Mouse (Mus musculus): ENCODE measurements at regions not wholly inside any gene's neighbourhood (a gene's known extent, or its start where the extent isn't known, plus 50 kb on each side); places are given as distances from the start of the nearest gene placed in this dataset.

GRCm38 (mm10) chr6:117255399-117256098, 87.2 kb downstream of the Cxcl12 start:
- CTCF ChIA-PET = no interaction called here
- no peak for ATAC-seq
- H3K27me3 ChIP-seq = no peaks in the 10 kb centered on the region
- POLR2A ChIA-PET = interaction anchor here (0.7 kb wide), 1 partner anchor 15 kb away, joined by 3 read pairs; no protein-coding TSS in a partner anchor
- DNase-seq (ENCODE audit: low read depth, low spot score) = no peak
- in situ Hi-C loops (cut with MboI; ENCODE audit: low pct_unique_long_range_greater_than_20kb) = no loop called here
- no peak for TF ChIP-seq CTCF (IDR thresholded peaks at IDR 0.05)

GRCm38 (mm10) chr6:117256099-117256471, 87.8 kb downstream of the Cxcl12 start:
- no peaks in the 10 kb centered on the region for H3K27me3 ChIP-seq
- ATAC-seq (no peak), DNase-seq (ENCODE audit: low read depth, low spot score) (no peak)
- in situ Hi-C loops (cut with MboI; ENCODE audit: low pct_unique_long_range_greater_than_20kb) = no loop called here
- ChIA-PET CTCF (no interaction called here), POLR2A (no interaction called here)
- no peak for TF ChIP-seq CTCF (IDR thresholded peaks at IDR 0.05)

GRCm38 (mm10) chr6:117257591-117257990, 89.3 kb downstream of the Cxcl12 start:
- H3K27me3 ChIP-seq = no peaks in the 10 kb centered on the region
- TF ChIP-seq CTCF (IDR thresholded peaks at IDR 0.05) = no peak
- in situ Hi-C loops (cut with MboI; ENCODE audit: low pct_unique_long_range_greater_than_20kb) = no loop called here
- DNase-seq (ENCODE audit: low read depth, low spot score) (no peak), ATAC-seq (no peak)
- ChIA-PET CTCF (no interaction called here), POLR2A (no interaction called here)

GRCm38 (mm10) chr6:117267906-117268305, 99.6 kb downstream of the Cxcl12 start:
- ATAC-seq (no peak), DNase-seq (ENCODE audit: low read depth, low spot score) (peak; percentile 22)
- TF ChIP-seq CTCF (IDR thresholded peaks at IDR 0.05) = no peak
- no peaks in the 10 kb centered on the region for H3K27me3 ChIP-seq
- ChIA-PET CTCF (no interaction called here), POLR2A (no interaction called here)
- in situ Hi-C loops (cut with MboI; ENCODE audit: low pct_unique_long_range_greater_than_20kb) = no loop called here

GRCm38 (mm10) chr6:117268376-117268775, 100.0 kb downstream of the Cxcl12 start:
- in situ Hi-C loops (cut with MboI; ENCODE audit: low pct_unique_long_range_greater_than_20kb) = no loop called here
- no peaks in the 10 kb centered on the region for H3K27me3 ChIP-seq
- TF ChIP-seq CTCF (IDR thresholded peaks at IDR 0.05) = no peak
- POLR2A ChIA-PET = no interaction called here
- no peak for DNase-seq (ENCODE audit: low read depth, low spot score)
- CTCF ChIA-PET = no interaction called here
- no peak for ATAC-seq

- ChIA-PET CTCF (no interaction called here), POLR2A (interaction anchor here (0.6 kb wide), 1 partner anchor 15 kb away, joined by 3 read pairs; no protein-coding TSS in a partner anchor)
- H3K27me3 ChIP-seq = no peaks in the 10 kb centered on the region
- in situ Hi-C loops (cut with MboI; ENCODE audit: low pct_unique_long_range_greater_than_20kb) = no loop called here
- DNase-seq (ENCODE audit: low read depth, low spot score) (no peak), ATAC-seq (no peak)
- no peak for TF ChIP-seq CTCF (IDR thresholded peaks at IDR 0.05)
Measured at GRCm38 (mm10) chr6:117270261-117270660, 101.9 kb downstream of the Cxcl12 start.

GRCm38 (mm10) chr6:117271562-117272226, 103.4 kb downstream of the Cxcl12 start:
- CTCF ChIA-PET = interaction anchor here (1.6 to 1.8 kb wide), 2 partner anchors 12 to 404 kb away, joined by 3 read pairs; no protein-coding TSS in a partner anchor
- peak; percentile 25 for DNase-seq (ENCODE audit: low read depth, low spot score)
- ATAC-seq = peak; percentile 36
- no peaks in the 10 kb centered on the region for H3K27me3 ChIP-seq
- POLR2A ChIA-PET = interaction anchor here (0.6 kb wide), 1 partner anchor 13 kb away, joined by 5 read pairs; no protein-coding TSS in a partner anchor
- TF ChIP-seq CTCF (IDR thresholded peaks at IDR 0.05) = no peak
- in situ Hi-C loops (cut with MboI; ENCODE audit: low pct_unique_long_range_greater_than_20kb) = no loop called here

- ATAC-seq = peak; percentile 81
- POLR2A ChIA-PET = interaction anchor here (0.6 kb wide), 1 partner anchor 12 kb away, joined by 5 read pairs; no protein-coding TSS in a partner anchor
- TF ChIP-seq CTCF (IDR thresholded peaks at IDR 0.05) = no peak
- CTCF ChIA-PET = interaction anchor here (0.7 to 1.8 kb wide), 5 partner anchors 11 to 403 kb away, joined by 3 to 6 read pairs (median 3); no protein-coding TSS in a partner anchor
- peak; percentile 57 for DNase-seq (ENCODE audit: low read depth, low spot score)
- in situ Hi-C loops (cut with MboI; ENCODE audit: low pct_unique_long_range_greater_than_20kb) = no loop called here
- H3K27me3 ChIP-seq = no peaks in the 10 kb centered on the region
Measured at GRCm38 (mm10) chr6:117272227-117272955, 104.1 kb downstream of the Cxcl12 start.

- ATAC-seq (no peak), DNase-seq (ENCODE audit: low read depth, low spot score) (no peak)
- POLR2A ChIA-PET = no interaction called here
- no peaks in the 10 kb centered on the region for H3K27me3 ChIP-seq
- no peak for TF ChIP-seq CTCF (IDR thresholded peaks at IDR 0.05)
- CTCF ChIA-PET = no interaction called here
- in situ Hi-C loops (cut with MboI; ENCODE audit: low pct_unique_long_range_greater_than_20kb) = no loop called here
Measured at GRCm38 (mm10) chr6:117275915-117276314, 107.6 kb downstream of the Cxcl12 start.

GRCm38 (mm10) chr6:117276850-117277249, 108.5 kb downstream of the Cxcl12 start:
- H3K27me3 ChIP-seq = no peaks in the 10 kb centered on the region
- DNase-seq (ENCODE audit: low read depth, low spot score) = no peak
- ChIA-PET CTCF (no interaction called here), POLR2A (no interaction called here)
- no peak for TF ChIP-seq CTCF (IDR thresholded peaks at IDR 0.05)
- no peak for ATAC-seq
- in situ Hi-C loops (cut with MboI; ENCODE audit: low pct_unique_long_range_greater_than_20kb) = no loop called here

- CTCF ChIA-PET = interaction anchor here (3.1 kb wide), 1 partner anchor 29 kb away, joined by 9 read pairs; no protein-coding TSS in a partner anchor
- DNase-seq (ENCODE audit: low read depth, low spot score) (no peak), ATAC-seq (no peak)
- POLR2A ChIA-PET = no interaction called here
- no peak for TF ChIP-seq CTCF (IDR thresholded peaks at IDR 0.05)
- no peaks in the 10 kb centered on the region for H3K27me3 ChIP-seq
- in situ Hi-C loops (cut with MboI; ENCODE audit: low pct_unique_long_range_greater_than_20kb) = no loop called here
Measured at GRCm38 (mm10) chr6:117279297-117279696, 111.0 kb downstream of the Cxcl12 start.
